Mouse (Mus musculus): ENCODE measurements around the gene Slc27a2. TPM values are rescaled to one million over a fixed set of nuclear protein-coding genes. Genes with fewer than 3 reads are reported as not detected.
"Not testable (repeated sequence)": the region's sequence is repeated elsewhere in the genome, so short reads cannot be mapped to it uniquely, and the experiment has no call there.

The Slc27a2 gene
- 6.4 and 6.7 TPM in 2 replicates for polyA plus RNA-seq (2015; fragmentation: Nextera tagmentation; extraction: Ambion mirVana)

- ATAC-seq (ENCODE audit: low FRiP score) = peak; percentile 89
- H3K9me3 ChIP-seq = no peaks in the 10 kb centered on the region
- peaks cover 48% of the 10 kb centered on the region for H3K27me3 ChIP-seq
- H3K4me2 ChIP-seq = peak within 1 kb of the TSS; percentile 95
- H3K4me3 ChIP-seq = peak within 1 kb of the TSS; percentile 73
- H3K36me3 ChIP-seq = no peaks in the 10 kb centered on the region
- peaks cover 16% of the 10 kb centered on the region for H3K4me1 ChIP-seq (replicated peaks)
- H3K9ac ChIP-seq = peak within 1 kb of the TSS; percentile 82
- peak within 1 kb of the TSS; percentile 76 for H3K27ac ChIP-seq
- under 1% methylated on average over 56 of the region's 61 CpGs for WGBS
Measured at GRCm38 (mm10) chr2:126552357-126553290, at the start of gene Slc27a2. Gene Slc27a2 (plus strand): TSS chr2:126552407.

GRCm38 (mm10) chr2:126505156-126505555 lies 47.1 kb upstream of the Slc27a2 start:
- no peak for ATAC-seq (ENCODE audit: low FRiP score)
- no peak overlapping the region for H3K4me2 ChIP-seq
- no peaks in the 10 kb centered on the region for H3K36me3 ChIP-seq
- no peak overlapping the region for H3K4me3 ChIP-seq
- WGBS = 84% methylated on average over 1 of the region's 1 CpGs
- H3K27ac ChIP-seq = no peak overlapping the region
- H3K27me3 ChIP-seq = no peaks in the 10 kb centered on the region
- H3K9ac ChIP-seq = no peak overlapping the region
- no peaks in the 10 kb centered on the region for H3K9me3 ChIP-seq
- no peaks in the 10 kb centered on the region for H3K4me1 ChIP-seq (replicated peaks)

DNA sequence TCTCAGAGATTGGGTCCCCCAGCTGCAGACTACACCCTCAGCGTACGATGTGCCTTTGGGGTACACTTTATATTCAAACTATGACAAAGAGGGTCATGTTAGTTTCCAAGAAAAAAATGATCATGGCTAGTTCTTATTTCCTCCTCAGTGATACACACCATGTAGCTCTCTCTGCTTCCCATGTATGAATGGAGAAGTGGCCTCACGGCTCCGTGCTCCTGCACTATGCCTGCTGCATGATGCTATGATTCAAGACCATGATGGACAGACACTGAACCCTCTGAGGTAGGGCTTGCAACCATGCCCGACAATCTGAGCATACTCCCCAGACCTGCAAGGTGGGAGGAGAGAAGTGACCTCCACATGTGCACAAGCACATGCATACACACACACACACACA lies 44.7 kb upstream of the Slc27a2 start:
- Histone ChIP-seq H3K9me3 (no peaks in the 10 kb centered on the region), H3K36me3 (no peaks in the 10 kb centered on the region), H3K27me3 (no peaks in the 10 kb centered on the region), H3K4me1 (replicated peaks) (no peaks in the 10 kb centered on the region), H3K9ac (no peak overlapping the region), H3K27ac (no peak overlapping the region), H3K4me2 (no peak overlapping the region), H3K4me3 (no peak overlapping the region)
- ATAC-seq (ENCODE audit: low FRiP score) = no peak
- 93% methylated on average over 5 of the region's 5 CpGs for WGBS

DNA sequence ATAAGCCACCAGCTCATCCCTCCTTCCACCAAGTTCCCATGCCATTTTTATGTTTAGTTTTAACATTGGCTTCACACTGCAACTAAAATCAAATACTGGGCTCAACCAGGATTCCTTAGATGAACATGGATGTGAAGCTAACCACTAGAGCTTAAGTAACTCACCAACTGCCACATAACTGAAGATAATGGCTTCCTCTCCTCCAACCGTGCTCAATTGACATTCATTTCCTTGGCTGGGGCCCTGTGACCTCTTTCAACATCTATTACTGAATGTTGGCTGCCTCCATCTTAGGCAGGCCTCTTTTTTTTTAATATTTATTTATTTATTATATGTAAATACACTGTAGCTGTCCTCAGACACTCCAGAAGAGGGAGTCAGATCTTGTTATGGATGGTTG lies 44.0 kb upstream of the Slc27a2 start:
- H3K36me3 ChIP-seq = no peaks in the 10 kb centered on the region
- H3K27ac ChIP-seq = no peak overlapping the region
- H3K27me3 ChIP-seq = no peaks in the 10 kb centered on the region
- no peak for ATAC-seq (ENCODE audit: low FRiP score)
- no peak overlapping the region for H3K4me3 ChIP-seq
- WGBS = 69% methylated on average over 1 of the region's 1 CpGs
- H3K4me2 ChIP-seq = no peak overlapping the region
- no peak overlapping the region for H3K9ac ChIP-seq
- H3K4me1 ChIP-seq (replicated peaks) = no peaks in the 10 kb centered on the region
- no peaks in the 10 kb centered on the region for H3K9me3 ChIP-seq

DNA sequence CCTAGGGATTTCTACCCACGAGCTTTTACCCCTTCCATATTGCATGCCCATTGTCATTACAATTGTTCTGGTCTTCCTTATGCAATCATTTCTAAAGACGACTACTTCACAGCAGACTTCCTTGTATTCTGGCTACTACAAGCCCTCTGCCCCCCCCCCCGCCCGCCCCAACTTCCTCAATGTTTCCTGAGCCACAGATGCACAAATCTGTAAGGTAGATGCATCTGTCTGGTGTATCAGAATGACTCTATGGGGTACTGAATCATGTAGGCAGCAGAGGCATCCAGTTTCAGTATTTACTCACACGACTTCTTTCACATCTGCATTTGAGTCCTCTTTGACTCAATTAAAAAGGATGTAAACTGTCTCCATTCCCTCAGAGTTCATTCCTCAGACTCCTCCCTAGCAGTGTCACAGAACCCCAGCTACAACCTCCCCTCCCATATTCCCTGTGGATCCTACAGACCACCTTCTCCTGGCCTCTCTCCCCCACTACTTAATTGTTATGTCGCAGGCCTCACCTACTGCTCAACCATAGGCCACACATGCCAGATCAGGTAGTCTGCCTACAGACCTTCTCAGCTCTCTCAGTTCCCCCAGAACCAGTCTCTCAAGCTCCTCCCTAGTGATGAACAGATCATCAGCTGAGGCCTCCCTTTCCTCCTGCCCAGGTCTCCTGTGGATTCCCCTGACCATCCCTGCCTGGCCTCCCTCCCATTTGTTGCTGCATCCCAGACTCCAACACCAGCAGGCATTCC lies 37.0 kb upstream of the Slc27a2 start:
- H3K4me1 ChIP-seq (replicated peaks) = no peaks in the 10 kb centered on the region
- no peak for ATAC-seq (ENCODE audit: low FRiP score)
- no peak overlapping the region for H3K27ac ChIP-seq
- H3K9ac ChIP-seq = no peak overlapping the region
- no peak overlapping the region for H3K4me3 ChIP-seq
- 78% methylated on average over 6 of the region's 6 CpGs for WGBS
- no peaks in the 10 kb centered on the region for H3K9me3 ChIP-seq
- no peak overlapping the region for H3K4me2 ChIP-seq
- H3K36me3 ChIP-seq = no peaks in the 10 kb centered on the region
- no peaks in the 10 kb centered on the region for H3K27me3 ChIP-seq

- H3K9ac ChIP-seq = no peak overlapping the region
- no peaks in the 10 kb centered on the region for H3K27me3 ChIP-seq
- no peak overlapping the region for H3K4me2 ChIP-seq
- no peak overlapping the region for H3K27ac ChIP-seq
- H3K4me3 ChIP-seq = no peak overlapping the region
- WGBS = 85% methylated on average over 11 of the region's 11 CpGs
- ATAC-seq (ENCODE audit: low FRiP score) = no peak
- H3K36me3 ChIP-seq = no peaks in the 10 kb centered on the region
- H3K9me3 ChIP-seq = no peaks in the 10 kb centered on the region
- H3K4me1 ChIP-seq (replicated peaks) = no peaks in the 10 kb centered on the region
Measured at GRCm38 (mm10) chr2:126519872-126520581, 32.2 kb upstream of the Slc27a2 start.

DNA sequence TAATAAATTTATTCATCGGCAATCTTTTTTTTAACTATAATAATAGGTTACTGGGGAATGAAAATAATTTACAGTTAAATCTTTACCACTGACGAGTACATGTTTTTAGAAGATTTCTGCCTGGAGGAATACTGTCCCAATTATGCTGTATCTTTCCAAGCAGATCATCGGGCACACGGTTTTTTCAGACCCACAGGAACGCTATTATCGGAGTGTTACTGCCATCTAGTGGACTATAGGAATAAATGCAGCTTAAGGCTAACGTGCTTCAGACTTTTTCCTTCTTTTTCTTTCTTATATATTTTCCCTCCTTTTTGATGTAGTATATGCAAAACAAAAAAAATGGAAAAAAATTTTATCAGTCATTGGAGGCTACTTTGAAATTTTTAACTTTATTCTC lies 31.4 kb upstream of the Slc27a2 start:
- Histone ChIP-seq H3K36me3 (no peaks in the 10 kb centered on the region), H3K4me1 (replicated peaks) (no peaks in the 10 kb centered on the region), H3K9me3 (no peaks in the 10 kb centered on the region), H3K27me3 (no peaks in the 10 kb centered on the region), H3K27ac (no peak overlapping the region), H3K9ac (no peak overlapping the region), H3K4me3 (no peak overlapping the region), H3K4me2 (no peak overlapping the region)
- 14% methylated on average over 7 of the region's 7 CpGs for WGBS
- 0 out of 2 replicates have a peak, but pooled peaks have one; percentile 68 for ATAC-seq (ENCODE audit: low FRiP score)

DNA sequence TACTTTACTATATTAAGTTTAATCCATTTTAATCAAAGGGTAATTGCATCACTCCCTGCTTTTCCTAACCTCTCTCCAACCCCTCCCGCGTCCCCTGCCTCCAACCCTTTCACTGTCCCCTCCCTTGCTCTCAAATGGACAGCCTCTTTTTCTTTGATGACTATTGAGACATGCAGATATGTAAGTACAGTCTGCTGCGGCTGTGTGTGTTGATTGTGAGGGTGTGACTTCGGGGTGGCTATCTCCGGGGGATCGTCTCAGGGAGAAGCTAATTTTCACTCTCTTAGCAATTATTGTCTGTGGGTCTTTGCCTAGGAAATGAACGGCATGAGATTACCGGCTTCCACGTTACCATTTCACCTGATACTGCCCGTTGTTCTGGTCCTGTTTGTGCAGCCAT lies 30.7 kb upstream of the Slc27a2 start:
- Histone ChIP-seq H3K9me3 (no peaks in the 10 kb centered on the region), H3K27me3 (no peaks in the 10 kb centered on the region), H3K9ac (peak overlapping the region; percentile 1; the same call in 1 of the 2 replicates), H3K27ac (no peak overlapping the region), H3K4me3 (no peak overlapping the region), H3K4me1 (replicated peaks) (no peaks in the 10 kb centered on the region), H3K36me3 (no peaks in the 10 kb centered on the region), H3K4me2 (no peak overlapping the region)
- no peak for ATAC-seq (ENCODE audit: low FRiP score)
- 83% methylated on average over 10 of the region's 10 CpGs for WGBS

DNA sequence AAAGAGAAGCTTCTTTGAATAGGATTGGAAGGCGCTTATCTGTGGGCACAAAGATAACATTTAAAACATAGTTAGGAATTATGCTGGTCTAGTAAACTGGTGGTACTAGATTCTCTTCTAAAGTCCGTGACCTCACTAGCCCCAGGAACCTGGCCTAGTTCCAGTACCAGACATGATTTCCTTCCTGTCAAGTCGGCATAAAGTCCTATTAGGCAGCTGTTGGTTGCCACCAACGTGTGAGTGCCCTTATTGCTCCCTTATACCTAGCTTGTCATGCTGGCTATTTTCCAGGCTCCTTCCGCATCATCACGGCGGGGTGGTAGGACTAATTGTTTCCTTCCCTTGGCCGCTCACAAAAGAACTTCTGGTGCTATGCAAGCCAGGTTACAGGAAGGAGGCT lies 30.2 kb upstream of the Slc27a2 start:
- Histone ChIP-seq H3K27ac (no peak overlapping the region), H3K9ac (no peak overlapping the region; the same call in 1 of the 2 replicates), H3K36me3 (no peaks in the 10 kb centered on the region), H3K9me3 (no peaks in the 10 kb centered on the region), H3K4me2 (no peak overlapping the region), H3K27me3 (no peaks in the 10 kb centered on the region), H3K4me3 (no peak overlapping the region), H3K4me1 (replicated peaks) (no peaks in the 10 kb centered on the region)
- no peak for ATAC-seq (ENCODE audit: low FRiP score)
- 73% methylated on average over 8 of the region's 8 CpGs for WGBS

DNA sequence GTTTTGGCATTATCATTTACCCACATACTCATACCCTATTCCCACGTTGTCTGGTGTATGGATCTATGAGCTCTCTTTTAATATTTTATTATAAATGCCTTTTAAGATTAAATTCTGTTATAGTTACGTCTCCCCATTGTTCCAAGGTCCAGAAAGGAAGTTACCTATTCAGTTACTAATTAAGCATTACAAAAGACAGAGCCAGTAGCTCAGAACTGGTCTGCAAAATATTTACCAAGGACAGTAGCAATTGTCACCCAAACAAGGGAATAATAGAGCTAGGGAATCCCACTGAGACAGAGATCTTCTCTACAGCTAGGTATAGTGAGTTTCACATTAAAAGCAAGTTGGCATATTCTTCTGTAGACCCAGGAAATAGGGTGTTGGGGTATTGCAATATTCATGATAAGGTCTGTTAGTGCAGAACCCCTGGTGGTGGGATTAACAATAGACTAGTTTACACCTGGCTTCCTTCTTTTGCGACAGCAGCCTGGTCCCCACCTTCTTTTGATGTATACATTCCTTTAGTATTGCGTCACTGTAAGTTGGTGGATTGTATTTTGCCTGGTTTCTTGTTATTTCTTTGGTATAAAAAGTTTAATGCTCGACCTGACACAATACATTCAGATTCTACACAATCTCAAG lies 29.0 kb upstream of the Slc27a2 start:
- WGBS = 58% methylated on average over 5 of the region's 5 CpGs
- not testable (repeated sequence) for H3K27ac ChIP-seq; H3K4me3 ChIP-seq; ATAC-seq (ENCODE audit: low FRiP score); H3K9ac ChIP-seq; H3K27me3 ChIP-seq; H3K4me2 ChIP-seq; H3K4me1 ChIP-seq (replicated peaks); H3K36me3 ChIP-seq; H3K9me3 ChIP-seq

- H3K27ac ChIP-seq = no peak overlapping the region
- no peak for ATAC-seq (ENCODE audit: low FRiP score)
- no peaks in the 10 kb centered on the region for H3K9me3 ChIP-seq
- 83% methylated on average over 2 of the region's 2 CpGs for WGBS
- H3K4me3 ChIP-seq = no peak overlapping the region
- no peak overlapping the region for H3K9ac ChIP-seq
- H3K36me3 ChIP-seq = no peaks in the 10 kb centered on the region
- H3K4me2 ChIP-seq = no peak overlapping the region
- no peaks in the 10 kb centered on the region for H3K27me3 ChIP-seq
- no peaks in the 10 kb centered on the region for H3K4me1 ChIP-seq (replicated peaks)
Measured at GRCm38 (mm10) chr2:126524271-126524670, 27.9 kb upstream of the Slc27a2 start.

DNA sequence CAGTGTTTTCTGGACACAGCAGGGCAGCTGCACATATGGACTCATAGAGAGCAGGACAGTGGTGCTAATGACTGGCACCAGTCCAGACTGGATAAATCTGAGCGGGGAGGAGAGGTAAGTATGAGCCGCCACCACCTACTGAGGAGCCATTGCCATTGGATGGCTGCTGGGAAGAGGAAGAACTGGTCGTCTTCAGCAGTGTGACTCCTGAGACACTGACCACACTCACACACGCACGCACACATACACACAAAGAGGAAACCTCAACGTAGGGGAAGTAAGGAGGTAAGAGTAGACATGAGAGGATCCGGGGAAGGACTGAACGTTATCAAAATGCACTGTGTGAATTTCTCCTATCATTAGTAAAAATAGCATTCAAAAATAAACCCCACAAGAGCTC lies 24.7 kb upstream of the Slc27a2 start:
- Histone ChIP-seq H3K4me3 (no peak overlapping the region), H3K9ac (no peak overlapping the region), H3K27ac (no peak overlapping the region), H3K4me1 (replicated peaks) (no peaks in the 10 kb centered on the region), H3K36me3 (no peaks in the 10 kb centered on the region), H3K4me2 (no peak overlapping the region), H3K27me3 (no peaks in the 10 kb centered on the region), H3K9me3 (no peaks in the 10 kb centered on the region)
- WGBS = 87% methylated on average over 8 of the region's 8 CpGs
- no peak for ATAC-seq (ENCODE audit: low FRiP score)

Data from hindbrain, embryonic 13.5 days (tissue).